Mouse (Mus musculus) limb, embryonic 10.5 days (tissue): ENCODE measurements around the gene Tmem91. TPM values are rescaled to one million over a fixed set of nuclear protein-coding genes. Genes with fewer than 3 reads are reported as not detected.
"Not testable (repeated sequence)": the region's sequence is repeated elsewhere in the genome, so short reads cannot be mapped to it uniquely, and the experiment has no call there.

ENCODE experiments used
- DNase-seq: peaks from one replicate; pipeline ENCODE4 v3.0.0-alpha.2; 2017; ENCODE audit warnings: low spot score
- H3K27ac ChIP-seq: fragments of 300-500 bp; sonication (generic); 2 replicates; pipeline ENCODE4 v1.5.1; 2016; ENCODE audit warnings: mild to moderate bottlenecking
- H3K27me3 ChIP-seq: fragments of 300-500 bp; sonication (generic); 2 replicates; pipeline ENCODE4 v1.6.1; 2016; ENCODE audit warnings: low read depth, mild to moderate bottlenecking; ENCODE audit not compliant: poor library complexity, severe bottlenecking
- H3K36me3 ChIP-seq: fragments of 300-500 bp; sonication (generic); 2 replicates; pipeline ENCODE4 v1.6.1; 2016; ENCODE audit warnings: mild to moderate bottlenecking, moderate library complexity
- H3K4me1 ChIP-seq: fragments of 300-500 bp; sonication (generic); 2 replicates; pipeline ENCODE4 v1.6.1; 2016
- H3K4me3 ChIP-seq: fragments of 300-500 bp; sonication (generic); 2 replicates; pipeline ENCODE4 v1.5.1; 2016; ENCODE audit warnings: mild to moderate bottlenecking, moderate library complexity
- H3K9me3 ChIP-seq: fragments of 300-500 bp; sonication (generic); replicated peaks from 2 replicates; pipeline ENCODE4 v1.6.1; 2016; ENCODE audit warnings: mild to moderate bottlenecking
- WGBS: fragments of 180-500 bp; shearing (Covaris S2); methylation state at CpG from one replicate; pipeline ENCODE4 v1.1.7; 2016; 5-methylcytosine and 5-hydroxymethylcytosine counted together
- polyA plus RNA-seq: library from polyadenylated mRNA; unstranded; fragments of >200 nt; fragmentation: Nextera tagmentation; extraction: Ambion mirVana; gene quantifications from 2 replicates; pipeline ENCODE4 v1.2.1, GENCODE M21; 2016

Gene Tmem91
- polyA plus RNA-seq = 2.9 and 3.4 TPM in 2 replicates

GRCm38 (mm10) chr7:25674719-25675300 is at the start of gene Tmem91:
Tmem91 (minus strand) TSS chr7:25675166.
- H3K27me3 ChIP-seq = peaks cover 60% of the 10 kb centered on the region
- no peak within 1 kb of the TSS for H3K27ac ChIP-seq
- peaks cover 8% of the 10 kb centered on the region for H3K4me1 ChIP-seq
- no peaks in the 10 kb centered on the region for H3K36me3 ChIP-seq
- H3K4me3 ChIP-seq = peak within 1 kb of the TSS; percentile 45
- no peaks in the 10 kb centered on the region for H3K9me3 ChIP-seq
- WGBS = 3% methylated on average over 29 of the region's 29 CpGs
- DNase-seq = peak; percentile 40

DNA sequence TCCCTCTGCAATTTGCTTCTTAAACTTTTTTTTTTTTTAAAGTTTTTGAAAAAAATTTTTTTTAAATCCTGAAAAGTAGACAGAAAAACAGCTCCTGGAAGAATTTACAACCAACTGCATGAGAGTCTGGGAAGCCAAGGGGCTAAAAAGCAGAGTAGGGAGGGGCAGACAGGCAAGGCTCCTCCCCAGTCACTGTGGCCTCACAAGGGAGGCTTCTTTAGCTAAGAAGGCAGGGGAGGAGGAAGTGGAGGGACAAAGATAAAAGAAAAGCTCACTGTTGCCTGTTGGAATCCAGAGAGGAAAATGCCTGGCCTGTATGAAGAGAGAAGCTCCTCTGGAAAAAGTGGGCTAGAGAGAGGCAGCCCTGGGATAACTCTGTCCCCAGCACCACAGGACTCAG is 46.8 kb upstream of the Tmem91 start:
- DNase-seq, H3K27me3 ChIP-seq, H3K9me3 ChIP-seq, H3K27ac ChIP-seq, H3K4me3 ChIP-seq: not testable (repeated sequence)
- peaks cover 69% of the 10 kb centered on the region for H3K36me3 ChIP-seq
- peaks cover 16% of the 10 kb centered on the region for H3K4me1 ChIP-seq

GRCm38 (mm10) chr7:25720760-25721159 is 45.8 kb upstream of the Tmem91 start:
- 92% methylated on average over 5 of the region's 5 CpGs for WGBS
- Histone ChIP-seq H3K27ac (no peak overlapping the region), H3K4me1 (peaks cover 16% of the 10 kb centered on the region), H3K27me3 (no peaks in the 10 kb centered on the region), H3K4me3 (no peak overlapping the region), H3K9me3 (no peaks in the 10 kb centered on the region), H3K36me3 (peaks cover 63% of the 10 kb centered on the region)
- DNase-seq = no peak

DNA sequence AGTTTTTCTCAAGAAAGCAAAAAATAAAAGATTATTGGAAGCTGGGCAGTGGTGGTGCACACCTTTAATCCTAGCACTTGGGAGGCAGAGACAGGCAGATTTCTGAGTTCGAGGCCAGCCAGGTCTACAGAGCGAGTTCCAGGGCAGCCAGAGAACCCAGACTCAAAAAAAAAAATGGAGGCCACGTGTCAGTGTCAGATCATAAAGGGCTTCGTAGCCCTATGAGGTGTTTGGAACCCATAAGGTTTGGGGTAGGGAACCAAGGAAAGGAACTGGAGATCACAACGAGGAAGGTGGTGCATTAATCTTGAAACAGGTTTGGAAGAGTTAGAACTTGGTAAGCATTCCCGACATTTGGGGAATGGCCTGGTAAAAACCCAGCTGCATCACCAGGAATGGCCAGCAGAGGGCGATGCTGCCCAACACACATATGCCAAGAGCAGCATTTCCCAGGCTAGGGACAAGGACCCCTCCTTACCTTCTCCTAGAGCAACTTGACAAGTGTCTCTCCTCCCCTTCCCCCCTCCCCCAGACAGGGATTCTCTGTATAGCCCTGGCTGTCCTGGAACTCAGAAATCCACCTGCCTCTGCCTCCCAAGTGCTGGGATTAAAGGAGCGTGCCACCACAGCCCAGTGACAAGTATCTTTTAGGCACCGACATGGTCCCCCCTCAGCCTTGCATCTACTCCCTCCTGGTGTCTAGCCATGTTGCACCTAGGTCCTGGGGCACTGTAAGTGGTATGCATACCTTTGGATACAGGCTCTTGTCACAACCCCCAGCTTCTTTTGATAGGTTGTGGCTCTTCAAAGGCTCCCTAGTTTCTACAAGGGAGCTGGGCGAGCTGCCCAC is 45.0 kb upstream of the Tmem91 start:
- Histone ChIP-seq H3K4me1 (peaks cover 16% of the 10 kb centered on the region), H3K4me3 (peak overlapping the region; percentile 72; the same call in 1 of the 2 replicates), H3K9me3 (no peaks in the 10 kb centered on the region), H3K27ac (no peak overlapping the region), H3K27me3 (no peaks in the 10 kb centered on the region), H3K36me3 (peaks cover 63% of the 10 kb centered on the region)
- peak; percentile 89 for DNase-seq
- WGBS = 65% methylated on average over 10 of the region's 10 CpGs

- H3K4me1 ChIP-seq = peaks cover 16% of the 10 kb centered on the region
- H3K36me3 ChIP-seq = peaks cover 63% of the 10 kb centered on the region
- H3K4me3 ChIP-seq = peak within 1 kb of the TSS; percentile 72
- 5% methylated on average over 32 of the region's 32 CpGs for WGBS
- DNase-seq = peak; percentile 91
- H3K27ac ChIP-seq = peak within 1 kb of the TSS; percentile 86
- no peaks in the 10 kb centered on the region for H3K27me3 ChIP-seq
- H3K9me3 ChIP-seq = no peaks in the 10 kb centered on the region
These were observed 43.9 kb upstream of the Tmem91 start, which contains the start of gene Ccdc97 for GRCm38 (mm10) chr7:25718788-25719417. Ccdc97 (minus strand) TSS chr7:25719088.

DNA sequence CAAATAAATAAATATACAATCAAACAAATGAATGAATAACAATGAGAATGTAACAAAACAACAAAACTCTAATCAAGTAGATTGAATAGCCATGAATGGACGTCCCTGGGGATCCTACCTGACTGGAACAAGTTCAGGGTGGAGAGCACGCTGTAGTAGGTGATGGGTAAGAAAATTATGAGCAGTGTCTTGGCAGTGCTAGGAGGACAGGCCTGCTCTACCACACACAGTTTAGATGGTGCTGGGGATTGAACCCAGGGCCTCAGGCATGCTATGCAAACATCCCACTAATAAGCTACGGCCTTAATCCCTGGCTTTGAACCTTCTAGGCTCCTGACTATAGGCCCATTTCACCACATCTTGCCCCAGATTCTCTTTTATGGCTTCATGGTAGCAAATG is 42.5 kb upstream of the Tmem91 start:
- WGBS = 86% methylated on average over 3 of the region's 3 CpGs
- H3K27me3 ChIP-seq = no peaks in the 10 kb centered on the region

DNA sequence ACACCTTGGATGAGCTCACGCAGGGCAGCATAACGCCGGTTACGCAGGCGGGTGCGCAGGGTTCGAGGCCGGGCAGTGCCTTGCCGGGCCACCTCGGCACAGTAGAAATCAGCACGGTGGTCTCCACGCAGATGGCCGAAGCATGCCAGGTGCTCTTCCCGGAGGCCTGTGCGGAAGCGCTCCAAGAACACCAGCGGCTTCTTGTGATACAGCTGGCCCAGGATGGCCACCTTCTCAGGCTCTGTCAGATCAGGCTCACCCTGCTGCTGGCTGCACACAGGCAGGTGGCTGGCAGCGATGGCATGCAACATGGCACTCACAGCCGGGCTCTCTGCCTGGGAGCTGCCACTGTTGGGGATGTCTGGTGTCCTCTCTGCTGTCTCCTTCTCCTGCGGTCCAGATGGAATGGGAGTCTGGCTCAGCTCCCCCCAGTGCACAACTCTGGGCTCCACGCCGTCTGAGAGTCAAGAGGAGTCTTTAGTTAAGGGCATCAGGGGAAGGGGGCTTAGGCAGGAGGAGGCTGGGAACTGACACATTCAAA is 40.8 kb upstream of the Tmem91 start:
- H3K27me3 ChIP-seq = no peaks in the 10 kb centered on the region
- 95% methylated on average over 22 of the region's 22 CpGs for WGBS
- H3K9me3 ChIP-seq = no peaks in the 10 kb centered on the region
- H3K4me1 ChIP-seq = peaks cover 43% of the 10 kb centered on the region
- H3K27ac ChIP-seq = no peak overlapping the region
- DNase-seq = no peak
- H3K36me3 ChIP-seq = peaks cover 52% of the 10 kb centered on the region
- no peak overlapping the region for H3K4me3 ChIP-seq

More for the DNA sequence above, 42.5 kb upstream of the Tmem91 start:
- Histone ChIP-seq H3K4me3 (peak overlapping the region; percentile 72), H3K27ac (no peak overlapping the region), H3K36me3 (peaks cover 63% of the 10 kb centered on the region), H3K9me3 (no peaks in the 10 kb centered on the region), H3K4me1 (peaks cover 26% of the 10 kb centered on the region)
- DNase-seq = no peak

DNA sequence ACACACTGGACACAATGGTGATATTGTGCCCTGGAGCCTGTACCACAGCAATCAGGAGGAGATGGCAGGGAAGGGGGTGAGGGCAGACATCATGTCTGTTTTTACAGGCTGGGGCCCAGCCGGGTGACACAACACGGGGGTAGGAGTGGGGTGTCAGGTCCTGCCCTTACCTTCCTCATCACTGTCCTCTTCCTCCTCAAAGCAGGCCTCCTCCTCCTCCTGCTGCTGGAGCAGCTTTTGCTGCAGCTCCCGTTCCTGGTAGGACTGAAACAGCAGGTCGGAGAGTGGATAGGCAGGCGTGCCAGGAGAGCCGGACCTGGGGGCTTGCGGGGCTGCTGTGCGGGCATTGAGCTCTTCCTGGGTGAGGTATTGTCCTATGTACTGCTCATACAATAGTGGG is 39.6 kb upstream of the Tmem91 start:
- peaks cover 42% of the 10 kb centered on the region for H3K36me3 ChIP-seq

GRCm38 (mm10) chr7:25712801-25713200 is 37.8 kb upstream of the Tmem91 start:
- no peak overlapping the region for H3K4me3 ChIP-seq
- WGBS = 90% methylated on average over 9 of the region's 9 CpGs
- peak overlapping the region; percentile 84 for H3K27ac ChIP-seq
- H3K4me1 ChIP-seq = peaks cover 54% of the 10 kb centered on the region
- H3K27me3 ChIP-seq = no peaks in the 10 kb centered on the region
- no peaks in the 10 kb centered on the region for H3K9me3 ChIP-seq
- H3K36me3 ChIP-seq = peaks cover 42% of the 10 kb centered on the region
- no peak for DNase-seq

More for the DNA sequence above, 39.6 kb upstream of the Tmem91 start:
- Histone ChIP-seq H3K27me3 (no peaks in the 10 kb centered on the region), H3K4me3 (no peak overlapping the region), H3K9me3 (no peaks in the 10 kb centered on the region), H3K27ac (no peak overlapping the region), H3K4me1 (peaks cover 54% of the 10 kb centered on the region)
- no peak for DNase-seq
- 93% methylated on average over 8 of the region's 8 CpGs for WGBS

DNA sequence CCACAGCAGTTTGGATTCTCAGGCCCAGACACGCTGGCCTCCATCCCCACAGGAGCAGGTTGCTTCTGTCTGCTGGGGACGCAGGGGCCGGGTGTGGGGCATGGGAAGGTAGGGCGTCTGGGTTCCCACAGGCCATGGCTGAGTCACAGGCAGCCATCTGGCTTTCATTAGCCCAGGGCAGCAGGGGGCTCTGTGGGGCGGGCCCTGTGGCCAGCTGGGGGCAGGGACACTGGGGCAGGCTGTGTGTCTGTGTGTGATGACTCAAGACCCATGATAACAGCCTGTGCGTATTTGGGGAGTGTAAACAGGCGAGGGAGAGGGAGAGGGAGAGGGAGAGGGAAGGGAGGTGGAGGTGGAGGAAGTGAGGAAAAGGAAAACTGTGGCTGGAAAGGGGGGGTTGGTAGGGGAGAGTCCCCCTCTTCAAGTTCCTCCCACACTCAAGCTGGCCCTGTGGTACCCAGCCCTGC is 36.8 kb upstream of the Tmem91 start:
- Histone ChIP-seq H3K4me3 (peak overlapping the region; percentile 26), H3K36me3 (peaks cover 42% of the 10 kb centered on the region), H3K27ac (peak overlapping the region; percentile 84), H3K4me1 (peaks cover 59% of the 10 kb centered on the region), H3K27me3 (no peaks in the 10 kb centered on the region), H3K9me3 (no peaks in the 10 kb centered on the region)
- DNase-seq = peak; percentile 82
- WGBS = under 1% methylated on average over 7 of the region's 7 CpGs

GRCm38 (mm10) chr7:25711165-25711564 is 36.2 kb upstream of the Tmem91 start:
- no peaks in the 10 kb centered on the region for H3K9me3 ChIP-seq
- H3K27me3 ChIP-seq = no peaks in the 10 kb centered on the region
- peaks cover 61% of the 10 kb centered on the region for H3K4me1 ChIP-seq
- DNase-seq = no peak
- peak overlapping the region; percentile 84 for H3K27ac ChIP-seq
- peak overlapping the region; percentile 26 for H3K4me3 ChIP-seq
- WGBS = 58% methylated on average over 5 of the region's 5 CpGs
- H3K36me3 ChIP-seq = peaks cover 41% of the 10 kb centered on the region

DNA sequence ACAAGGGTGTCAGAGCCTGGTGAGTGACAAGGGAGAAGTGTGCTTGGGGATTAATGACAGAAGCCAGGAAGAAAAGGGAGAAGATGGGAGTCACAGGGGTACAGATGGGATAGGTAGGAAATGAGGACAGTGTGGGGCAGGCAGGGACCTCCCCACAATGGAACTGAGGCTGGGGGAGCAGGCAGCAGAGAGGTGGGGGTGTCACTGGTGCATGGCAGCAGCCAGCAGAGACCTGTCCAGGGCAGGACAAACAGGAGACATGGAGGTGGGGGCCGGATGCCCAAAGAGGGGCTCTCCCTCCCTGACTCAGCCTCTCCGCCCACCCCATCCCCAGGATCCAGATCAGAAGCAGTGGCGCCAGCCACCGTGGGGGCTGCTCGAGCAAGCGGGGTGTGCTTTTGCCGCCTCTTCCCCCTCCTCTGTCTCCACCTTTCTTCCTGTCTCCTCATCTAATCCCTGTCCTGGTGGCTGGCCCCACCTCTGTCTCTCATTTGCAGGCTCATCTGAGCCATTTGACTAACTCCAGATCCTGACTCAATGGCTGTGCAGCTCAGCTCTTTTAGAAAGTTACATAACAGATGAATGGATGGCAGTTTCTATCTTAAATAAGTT is 35.7 kb upstream of the Tmem91 start:
- peak overlapping the region; percentile 22 for H3K4me3 ChIP-seq
- peak overlapping the region; percentile 84 for H3K27ac ChIP-seq
- H3K27me3 ChIP-seq = 0 out of 2 replicates have a peak, but pooled peaks cover 5% of the 10 kb centered on the region
- WGBS = 10% methylated on average over 6 of the region's 7 CpGs
- DNase-seq = no peak
- H3K9me3 ChIP-seq = no peaks in the 10 kb centered on the region
- peaks cover 36% of the 10 kb centered on the region for H3K36me3 ChIP-seq
- peaks cover 61% of the 10 kb centered on the region for H3K4me1 ChIP-seq
